Mouse (Mus musculus) hindbrain, embryonic 11.5 days (tissue): Measurements from ENCODE around the gene Dph2. TPM values are rescaled to one million over a fixed set of nuclear protein-coding genes. Genes with fewer than 3 reads are reported as not detected.

ENCODE experiments used
- polyA plus RNA-seq: library from polyadenylated mRNA; unstranded; fragments of >200 nt; fragmentation: Nextera tagmentation; extraction: Ambion mirVana; gene quantifications from 2 replicates; pipeline ENCODE4 v1.2.1, GENCODE M21; 2014

Gene Dph2
- polyA plus RNA-seq, 1 experiment from 2014 or later = 21.0 TPM

Other genes with a start within 250 kb of the Dph2 start
- 76.1 and 82.2 TPM in 2 replicates for gene Dmap1, start 209.8 kb downstream of the Dph2 start, polyA plus RNA-seq
- not detected in 2 replicates for gene Gm12845, start 167.6 kb downstream of the Dph2 start, polyA plus RNA-seq
- gene Klf17, start 126.4 kb downstream of the Dph2 start, polyA plus RNA-seq = not detected in 2 replicates
- gene Slc6a9, start 57.5 kb downstream of the Dph2 start, polyA plus RNA-seq = 6.2 and 7.1 TPM in 2 replicates
- gene Ccdc24, start 19.5 kb downstream of the Dph2 start, polyA plus RNA-seq = 1.7 and 1.8 TPM in 2 replicates
- 27.3 and 27.9 TPM in 2 replicates for gene B4galt2, start 8.5 kb downstream of the Dph2 start, polyA plus RNA-seq
- gene Atp6v0b, start 4.7 kb downstream of the Dph2 start, polyA plus RNA-seq = 233 and 246 TPM in 2 replicates
- 43.8 and 54.5 TPM in 2 replicates for gene Ipo13, start 23.0 kb upstream of the Dph2 start, polyA plus RNA-seq
- gene Artn, start 37.7 kb upstream of the Dph2 start, polyA plus RNA-seq = 1.6 and 1.8 TPM in 2 replicates
- 5.5 and 6.0 TPM in 2 replicates for gene St3gal3, start 242.9 kb upstream of the Dph2 start, polyA plus RNA-seq